Mouse (Mus musculus) small intestine, adult 10 weeks (tissue): ENCODE data around the gene Ifnl3. TPM values are rescaled to one million over a fixed set of nuclear protein-coding genes. Genes with fewer than 3 reads are reported as not detected.

Source experiments
- polyA plus RNA-seq: library from polyadenylated mRNA; stranded (reverse); fragments of 350-450 nt; fragmentation: Illumina TruSeq; extraction: RNeasy Lipid Tissue Mini Kit (QIAGEN cat#74804); gene quantifications from one replicate; pipeline ENCODE4 v1.2.3, GENCODE M21; 2014; ENCODE audit warnings: low replicate concordance

The Ifnl3 gene
- polyA plus RNA-seq = not detected

GRCm38 (mm10) chr7:28522536-28522935 is at the start of gene Ifnl3:
Ifnl3 (plus strand) TSS chr7:28522836.

GRCm38 (mm10) chr7:28510405-28510974 is 12.1 kb upstream of the Ifnl3 start, which contains the start of gene Ifnl2:
Ifnl2 (minus strand) TSS chr7:28510455.

GRCm38 (mm10) chr7:28540526-28540925 is 17.9 kb downstream of the Ifnl3 start, which contains the start of gene Sycn:
Sycn (plus strand) TSS chr7:28540885.

GRCm38 (mm10) chr7:28547154-28547553 is 24.5 kb downstream of the Ifnl3 start, which contains the start of gene Nccrp1:
Nccrp1 (minus strand) TSS chr7:28547254.

Other genes with a start within 250 kb of the Ifnl3 start
- 5.1 TPM for gene Eid2b, start 245.1 kb upstream of the Ifnl3 start, polyA plus RNA-seq
- gene Selenov, start 231.7 kb upstream of the Ifnl3 start, polyA plus RNA-seq = not detected
- not detected for gene Dll3, start 220.6 kb upstream of the Ifnl3 start, polyA plus RNA-seq
- gene Timm50, start 210.8 kb upstream of the Ifnl3 start, polyA plus RNA-seq = 3.6 TPM
- gene Supt5, start 184.1 kb upstream of the Ifnl3 start, polyA plus RNA-seq = 17.7 TPM
- 88.0 TPM for gene Rps16, start 172.2 kb upstream of the Ifnl3 start, polyA plus RNA-seq
- 1.4 TPM for gene Plekhg2, start 150.2 kb upstream of the Ifnl3 start, polyA plus RNA-seq
- 49.2 TPM for gene Zfp36, start 142.6 kb upstream of the Ifnl3 start, polyA plus RNA-seq
- 1.0 TPM for gene Med29, start 130.1 kb upstream of the Ifnl3 start, polyA plus RNA-seq
- gene Paf1, start 129.9 kb upstream of the Ifnl3 start, polyA plus RNA-seq = 41.1 TPM
- 12.2 TPM for gene Gmfg, start 85.4 kb upstream of the Ifnl3 start, polyA plus RNA-seq
- gene Lrfn1, start 70.9 kb upstream of the Ifnl3 start, polyA plus RNA-seq = not detected
- gene Ifnl2, start 12.4 kb upstream of the Ifnl3 start, polyA plus RNA-seq = not detected
- gene Sycn, start 18.0 kb downstream of the Ifnl3 start, polyA plus RNA-seq = 1.0 TPM
- not detected for gene Nccrp1, start 24.4 kb downstream of the Ifnl3 start, polyA plus RNA-seq
- gene Samd4b, start 75.3 kb downstream of the Ifnl3 start, polyA plus RNA-seq = 11.0 TPM
- 1.1 TPM for gene Pak4, start 75.3 kb downstream of the Ifnl3 start, polyA plus RNA-seq
- not detected for gene Acp7, start 108.5 kb downstream of the Ifnl3 start, polyA plus RNA-seq
- gene Fbxo27, start 170.0 kb downstream of the Ifnl3 start, polyA plus RNA-seq = not detected
- gene Fbxo17, start 194.0 kb downstream of the Ifnl3 start, polyA plus RNA-seq = not detected
- 6.5 TPM for gene Mrps12, start 219.0 kb downstream of the Ifnl3 start, polyA plus RNA-seq
- not detected for gene Sars2, start 219.2 kb downstream of the Ifnl3 start, polyA plus RNA-seq
- not detected for gene Ccer2, start 233.3 kb downstream of the Ifnl3 start, polyA plus RNA-seq
- gene Sirt2, start 243.9 kb downstream of the Ifnl3 start, polyA plus RNA-seq = 9.9 TPM
- gene Nfkbib, start 244.7 kb downstream of the Ifnl3 start, polyA plus RNA-seq = not detected